Mouse (Mus musculus): ENCODE results near the gene Fam107b. TPM values are rescaled to one million over a fixed set of nuclear protein-coding genes. Genes with fewer than 3 reads are reported as not detected.
A peak's percentile ranks its signal among the peaks of the same experiment; 100 is the strongest.
"Not testable (repeated sequence)": the region's sequence is repeated elsewhere in the genome, so short reads cannot be mapped to it uniquely, and the experiment has no call there.

Gene Fam107b
- polyA plus RNA-seq, 1 experiment from 2014 or later = 38.7 TPM

DNA sequence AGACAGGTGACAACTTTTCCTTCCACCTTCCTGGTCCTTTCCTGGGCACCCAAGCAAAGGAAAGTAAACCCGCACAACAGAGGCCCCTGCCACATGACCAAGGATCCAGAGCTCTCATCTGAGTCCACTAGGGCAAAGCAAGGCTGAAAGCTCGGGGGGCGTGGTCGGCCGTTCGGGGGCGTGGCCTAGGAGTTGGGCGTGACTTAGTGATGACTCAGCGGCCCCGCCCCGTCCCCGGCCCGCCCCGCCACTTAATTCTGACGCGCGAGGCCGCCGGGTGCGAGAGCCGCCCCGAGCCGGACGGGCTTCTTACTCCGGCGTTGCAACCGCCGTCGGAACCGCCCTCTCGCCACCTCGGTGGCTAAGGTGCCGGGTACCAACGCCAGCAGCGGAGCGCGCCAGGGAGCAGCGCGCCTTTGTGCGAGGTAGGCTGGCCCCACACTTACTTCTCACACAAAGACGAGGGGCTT lies 143.0 kb downstream of the Fam107b start:
- Histone ChIP-seq H3K4me2 (replicated peaks) (peak overlapping the region; percentile 77), H3K9ac (peak overlapping the region; percentile 97), H3K4me3 (replicated peaks; ENCODE audit: low read length) (peak overlapping the region; percentile 95), H3K9me3 (ENCODE audit: control insufficient read depth, low read length) (no peaks in the 10 kb centered on the region), H3K27ac (peak overlapping the region; percentile 81), H3K4me1 (replicated peaks; ENCODE audit: control insufficient read depth, insufficient read depth, low read length) (peaks cover 34% of the 10 kb centered on the region), H3K36me3 (replicated peaks; ENCODE audit: control insufficient read depth, insufficient read depth) (no peaks in the 10 kb centered on the region), H3K27me3 (ENCODE audit: control insufficient read depth, insufficient read depth, low read length) (no peaks in the 10 kb centered on the region)
- DNase-seq (ENCODE audit: low spot score) (peak; percentile 89), ATAC-seq (ENCODE audit: low FRiP score) (peak; percentile 93)
- WGBS = under 1% methylated on average over 41 of the region's 41 CpGs

DNA sequence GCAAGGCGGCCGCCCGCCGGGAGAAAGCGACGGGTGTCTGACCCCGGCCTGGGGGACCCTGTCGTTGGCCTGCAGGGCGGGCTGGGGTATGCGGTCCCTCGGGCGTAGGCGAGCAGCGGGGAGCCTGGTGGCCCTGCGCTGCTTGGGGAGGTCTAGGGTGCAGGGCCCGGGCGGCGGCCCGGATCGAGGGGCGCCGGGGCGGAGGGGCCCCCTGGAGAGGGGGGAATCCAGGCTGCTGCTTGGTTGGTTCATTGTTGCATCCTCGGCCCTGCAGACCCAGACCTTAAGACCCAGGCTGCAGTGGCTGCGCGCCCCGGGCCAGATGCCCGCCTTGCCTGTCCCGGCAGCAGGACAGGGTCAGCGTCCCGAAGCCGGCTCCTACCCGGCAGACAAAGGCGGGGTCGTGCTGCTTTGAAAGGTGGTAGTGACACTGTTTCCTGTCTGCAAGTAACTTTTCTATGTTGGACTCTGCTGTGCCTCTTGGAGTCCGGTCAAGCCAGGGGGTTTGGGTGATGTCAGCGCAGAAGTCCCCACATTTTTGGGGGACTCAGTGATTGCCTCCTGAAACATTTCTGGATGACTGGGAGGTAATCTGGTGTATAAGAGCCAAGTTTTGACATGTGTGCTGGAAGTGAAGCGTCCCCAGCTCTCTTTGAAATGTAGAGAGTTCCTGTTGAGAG lies 143.5 kb downstream of the Fam107b start:
- H3K9me3 ChIP-seq (ENCODE audit: control insufficient read depth, low read length) = no peaks in the 10 kb centered on the region
- WGBS = under 1% methylated on average over 37 of the region's 38 CpGs
- DNase-seq (ENCODE audit: low spot score) (peak; percentile 49), ATAC-seq (ENCODE audit: low FRiP score) (peak; percentile 75; the same call in 1 of the 2 replicates)
- H3K27me3 ChIP-seq (ENCODE audit: control insufficient read depth, insufficient read depth, low read length) = no peaks in the 10 kb centered on the region
- H3K36me3 ChIP-seq (replicated peaks; ENCODE audit: control insufficient read depth, insufficient read depth) = no peaks in the 10 kb centered on the region
- peak overlapping the region; percentile 97 for H3K9ac ChIP-seq
- peak overlapping the region; percentile 81 for H3K27ac ChIP-seq
- peak overlapping the region; percentile 95 for H3K4me3 ChIP-seq (replicated peaks; ENCODE audit: low read length)
- H3K4me1 ChIP-seq (replicated peaks; ENCODE audit: control insufficient read depth, insufficient read depth, low read length) = peaks cover 34% of the 10 kb centered on the region
- H3K4me2 ChIP-seq (replicated peaks) = peak overlapping the region; percentile 77

DNA sequence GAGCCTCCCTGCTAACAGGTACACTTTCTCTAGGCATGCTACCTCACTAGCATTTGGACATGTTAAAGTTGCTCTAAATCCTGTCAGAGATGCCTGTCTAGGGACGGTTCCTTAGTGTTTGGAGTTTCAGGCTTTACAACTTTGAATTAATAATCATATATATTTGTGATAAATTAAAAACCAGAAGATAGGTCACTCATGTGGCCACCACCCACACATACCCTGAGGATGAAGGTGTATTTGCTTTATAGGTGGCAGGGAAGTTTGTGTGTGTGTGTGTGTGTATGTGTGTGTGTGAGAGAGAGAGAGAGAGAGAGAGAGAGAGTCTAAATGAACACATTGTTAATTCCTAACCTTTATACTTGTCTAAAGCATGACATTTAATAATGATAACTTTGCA lies 144.2 kb downstream of the Fam107b start:
- DNase-seq (ENCODE audit: low spot score) (no peak), ATAC-seq (ENCODE audit: low FRiP score) (no peak)
- Histone ChIP-seq H3K4me2 (replicated peaks) (peak overlapping the region; percentile 77), H3K36me3 (replicated peaks; ENCODE audit: control insufficient read depth, insufficient read depth) (no peaks in the 10 kb centered on the region), H3K27ac (no peak overlapping the region), H3K9me3 (ENCODE audit: control insufficient read depth, low read length) (no peaks in the 10 kb centered on the region), H3K27me3 (ENCODE audit: control insufficient read depth, insufficient read depth, low read length) (no peaks in the 10 kb centered on the region), H3K4me3 (replicated peaks; ENCODE audit: low read length) (peak overlapping the region; percentile 95), H3K9ac (peak overlapping the region; percentile 97), H3K4me1 (replicated peaks; ENCODE audit: control insufficient read depth, insufficient read depth, low read length) (peaks cover 34% of the 10 kb centered on the region)
- 41% methylated on average over 1 of the region's 1 CpGs for WGBS

DNA sequence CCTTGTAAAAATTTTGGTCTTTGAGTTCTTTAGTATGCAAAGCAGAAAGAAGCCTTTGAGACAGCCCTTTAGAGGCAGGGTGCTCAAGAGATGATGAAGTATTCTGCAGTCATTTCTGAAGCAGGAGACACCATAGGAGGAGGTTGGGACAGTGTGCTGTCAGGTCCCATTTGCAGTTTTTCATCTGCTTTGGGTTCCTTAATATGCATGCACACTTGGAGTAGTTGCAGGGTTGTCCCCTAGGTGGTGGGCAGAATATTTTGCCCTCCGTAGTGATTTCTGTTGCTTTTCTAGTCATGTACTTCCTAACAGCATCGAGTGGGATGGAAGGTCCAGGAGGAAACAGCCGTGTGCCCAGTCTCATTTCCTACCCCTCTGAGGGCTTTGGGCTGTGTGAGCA lies 145.1 kb downstream of the Fam107b start:
- Histone ChIP-seq H3K27me3 (ENCODE audit: control insufficient read depth, insufficient read depth, low read length) (no peaks in the 10 kb centered on the region), H3K9ac (peak overlapping the region; percentile 24; the same call in 1 of the 2 replicates), H3K27ac (no peak overlapping the region), H3K4me2 (replicated peaks) (peak overlapping the region; percentile 77), H3K4me3 (replicated peaks; ENCODE audit: low read length) (0 out of 2 replicates have a peak overlapping the region, but pooled peaks have one; percentile 95), H3K36me3 (replicated peaks; ENCODE audit: control insufficient read depth, insufficient read depth) (no peaks in the 10 kb centered on the region), H3K4me1 (replicated peaks; ENCODE audit: control insufficient read depth, insufficient read depth, low read length) (peaks cover 34% of the 10 kb centered on the region), H3K9me3 (ENCODE audit: control insufficient read depth, low read length) (no peaks in the 10 kb centered on the region)
- ATAC-seq (ENCODE audit: low FRiP score) (no peak), DNase-seq (ENCODE audit: low spot score) (no peak)
- WGBS = 53% methylated on average over 3 of the region's 3 CpGs

DNA sequence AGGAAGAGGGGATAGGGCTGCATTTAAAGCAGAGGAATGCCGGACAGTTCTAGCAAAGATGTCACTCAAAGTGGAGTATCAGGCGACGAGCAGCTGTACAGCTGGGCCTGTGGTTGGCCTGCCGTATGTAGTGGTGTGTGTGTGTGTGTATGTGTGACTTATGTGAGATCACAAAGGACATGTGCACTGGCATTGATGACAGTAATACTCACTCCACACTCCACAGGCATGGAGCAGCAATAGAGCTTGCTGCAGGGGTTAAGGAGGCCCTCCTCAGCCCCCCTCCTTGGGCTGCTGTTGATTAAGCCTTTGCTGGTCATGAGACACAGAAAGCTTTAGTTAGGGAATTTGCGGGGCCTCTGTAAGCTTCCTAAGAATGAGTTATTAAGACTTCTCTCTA lies 147.0 kb downstream of the Fam107b start:
- ATAC-seq (ENCODE audit: low FRiP score) = no peak
- Histone ChIP-seq H3K27me3 (ENCODE audit: control insufficient read depth, insufficient read depth, low read length) (no peaks in the 10 kb centered on the region), H3K36me3 (replicated peaks; ENCODE audit: control insufficient read depth, insufficient read depth) (no peaks in the 10 kb centered on the region), H3K4me2 (replicated peaks) (no peak overlapping the region), H3K9ac (no peak overlapping the region), H3K4me1 (replicated peaks; ENCODE audit: control insufficient read depth, insufficient read depth, low read length) (peaks cover 34% of the 10 kb centered on the region), H3K9me3 (ENCODE audit: control insufficient read depth, low read length) (no peaks in the 10 kb centered on the region), H3K27ac (no peak overlapping the region), H3K4me3 (replicated peaks; ENCODE audit: low read length) (no peak overlapping the region)
- no peak for DNase-seq (ENCODE audit: low spot score)
- 52% methylated on average over 5 of the region's 5 CpGs for WGBS

DNA sequence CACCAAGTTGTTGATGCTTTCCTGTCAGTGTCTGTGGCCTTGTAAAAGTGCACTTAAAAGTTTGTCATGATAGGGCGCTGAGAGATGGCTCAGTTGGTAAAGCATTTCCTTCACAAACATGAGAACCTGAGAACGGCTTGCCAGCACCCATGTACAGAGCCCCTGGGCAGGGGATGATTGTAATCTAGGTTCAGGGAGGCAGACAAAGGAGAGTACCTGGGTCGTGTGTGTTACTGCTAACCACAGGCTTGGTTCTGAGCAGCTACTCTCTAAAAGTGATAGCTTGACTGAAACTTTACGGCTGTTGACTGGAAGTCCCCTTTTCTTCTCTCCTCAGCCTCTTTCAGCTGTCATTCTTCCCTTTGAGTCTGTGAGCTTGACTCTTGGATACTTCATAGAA lies 147.6 kb downstream of the Fam107b start:
- Histone ChIP-seq H3K4me3 (replicated peaks; ENCODE audit: low read length) (no peak overlapping the region), H3K27ac (no peak overlapping the region), H3K4me1 (replicated peaks; ENCODE audit: control insufficient read depth, insufficient read depth, low read length) (peaks cover 34% of the 10 kb centered on the region), H3K4me2 (replicated peaks) (no peak overlapping the region), H3K9me3 (ENCODE audit: control insufficient read depth, low read length) (no peaks in the 10 kb centered on the region), H3K27me3 (ENCODE audit: control insufficient read depth, insufficient read depth, low read length) (no peaks in the 10 kb centered on the region), H3K36me3 (replicated peaks; ENCODE audit: control insufficient read depth, insufficient read depth) (no peaks in the 10 kb centered on the region), H3K9ac (no peak overlapping the region)
- WGBS = 89% methylated on average over 4 of the region's 4 CpGs
- ATAC-seq (ENCODE audit: low FRiP score) = no peak
- DNase-seq (ENCODE audit: low spot score) = no peak

DNA sequence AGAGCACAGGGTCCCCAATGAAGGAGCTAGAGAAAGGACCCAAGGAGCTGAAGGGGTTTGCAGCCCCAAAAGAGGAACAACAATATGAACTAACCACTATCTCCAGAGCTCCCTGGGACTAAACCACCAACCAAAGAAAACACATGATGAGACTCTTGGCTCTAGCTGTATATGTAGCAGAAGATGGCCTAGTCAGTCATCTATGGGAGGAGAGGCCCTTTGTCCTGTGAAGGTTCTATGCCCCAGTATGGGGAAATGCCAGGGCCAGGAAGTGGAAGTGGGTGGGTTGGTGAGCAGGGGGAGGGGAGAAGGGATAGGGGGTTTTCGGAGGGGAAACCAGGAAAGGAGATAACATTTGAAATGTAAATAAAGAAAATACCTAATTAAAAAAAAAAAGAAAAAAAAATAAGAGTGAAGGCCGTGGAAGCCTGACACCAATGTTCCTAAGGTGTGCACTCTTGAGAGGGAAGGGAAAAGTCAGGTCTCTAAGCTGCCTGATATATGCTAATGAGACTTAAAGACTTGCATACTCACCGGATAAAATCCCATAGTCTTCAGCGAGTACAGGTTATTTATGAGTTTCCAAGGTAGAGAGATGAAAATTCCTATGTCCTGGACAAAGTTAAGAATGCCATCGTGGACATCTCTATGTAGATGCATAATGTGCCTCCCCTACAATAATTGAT lies 149.3 kb downstream of the Fam107b start:
- H3K9ac ChIP-seq; H3K4me3 ChIP-seq (replicated peaks; ENCODE audit: low read length); H3K27me3 ChIP-seq (ENCODE audit: control insufficient read depth, insufficient read depth, low read length); DNase-seq (ENCODE audit: low spot score); H3K36me3 ChIP-seq (replicated peaks; ENCODE audit: control insufficient read depth, insufficient read depth); H3K4me2 ChIP-seq (replicated peaks); ATAC-seq (ENCODE audit: low FRiP score); H3K27ac ChIP-seq; H3K9me3 ChIP-seq (ENCODE audit: control insufficient read depth, low read length): not testable (repeated sequence)
- WGBS = 86% methylated on average over 5 of the region's 5 CpGs
- H3K4me1 ChIP-seq (replicated peaks; ENCODE audit: control insufficient read depth, insufficient read depth, low read length) = peaks cover 28% of the 10 kb centered on the region

DNA sequence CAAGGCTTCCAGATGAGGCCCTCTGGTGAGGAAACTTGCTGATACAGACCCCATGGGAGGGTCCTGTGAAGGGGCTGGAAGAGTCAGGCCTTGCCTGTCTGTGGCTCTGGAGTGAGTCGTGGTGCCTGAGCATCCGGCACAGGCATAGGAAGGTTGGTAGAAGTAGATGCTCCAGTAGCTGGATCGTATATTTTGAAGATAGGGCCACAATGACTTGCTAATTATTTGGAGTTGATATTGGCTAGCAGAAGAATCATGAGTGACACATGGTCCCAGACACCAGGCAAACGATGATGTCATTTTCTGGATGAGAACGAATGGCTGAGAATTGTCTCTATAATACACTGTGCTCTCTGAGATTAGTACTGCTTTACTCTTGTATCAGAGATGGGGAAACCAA lies 150.8 kb downstream of the Fam107b start:
- Histone ChIP-seq H3K36me3 (replicated peaks; ENCODE audit: control insufficient read depth, insufficient read depth) (no peaks in the 10 kb centered on the region), H3K4me3 (replicated peaks; ENCODE audit: low read length) (no peak overlapping the region), H3K9ac (no peak overlapping the region), H3K27me3 (ENCODE audit: control insufficient read depth, insufficient read depth, low read length) (no peaks in the 10 kb centered on the region), H3K4me1 (replicated peaks; ENCODE audit: control insufficient read depth, insufficient read depth, low read length) (peaks cover 13% of the 10 kb centered on the region), H3K9me3 (ENCODE audit: control insufficient read depth, low read length) (no peaks in the 10 kb centered on the region), H3K4me2 (replicated peaks) (no peak overlapping the region), H3K27ac (no peak overlapping the region)
- WGBS = 94% methylated on average over 5 of the region's 5 CpGs
- ATAC-seq (ENCODE audit: low FRiP score) (no peak), DNase-seq (ENCODE audit: low spot score) (no peak)

DNA sequence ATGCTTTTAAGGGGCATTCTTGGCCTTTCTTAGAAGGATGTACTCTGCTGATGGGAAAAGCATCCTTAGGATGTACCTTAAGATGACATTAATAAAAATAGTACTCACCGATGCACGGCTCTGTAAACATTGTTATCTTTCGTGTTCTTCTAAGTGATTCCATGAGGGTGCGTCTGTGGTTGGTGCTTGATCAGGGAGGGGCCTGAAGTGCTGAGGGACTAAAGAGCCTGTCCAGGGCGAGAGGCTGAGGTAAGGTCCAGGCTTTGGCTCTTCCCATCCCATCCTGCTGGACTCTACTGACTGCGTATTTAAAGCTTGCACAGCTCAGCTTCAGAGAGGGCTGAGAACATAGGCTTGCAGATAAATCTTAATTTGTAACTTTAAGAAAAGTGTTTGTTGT lies 151.7 kb downstream of the Fam107b start:
- no peaks in the 10 kb centered on the region for H3K9me3 ChIP-seq (ENCODE audit: control insufficient read depth, low read length)
- ATAC-seq (ENCODE audit: low FRiP score) (no peak), DNase-seq (ENCODE audit: low spot score) (no peak)
- H3K4me3 ChIP-seq (replicated peaks; ENCODE audit: low read length) = no peak overlapping the region
- no peaks in the 10 kb centered on the region for H3K27me3 ChIP-seq (ENCODE audit: control insufficient read depth, insufficient read depth, low read length)
- no peak overlapping the region for H3K27ac ChIP-seq
- H3K36me3 ChIP-seq (replicated peaks; ENCODE audit: control insufficient read depth, insufficient read depth) = no peaks in the 10 kb centered on the region
- H3K4me2 ChIP-seq (replicated peaks) = no peak overlapping the region
- no peak overlapping the region for H3K9ac ChIP-seq
- WGBS = 92% methylated on average over 6 of the region's 6 CpGs
- peaks cover 8% of the 10 kb centered on the region; the same call in 1 of the 2 replicates for H3K4me1 ChIP-seq (replicated peaks; ENCODE audit: control insufficient read depth, insufficient read depth, low read length)

All from hindbrain, embryonic 14.5 days (tissue).